ENCODE assay signal across 8 mouse cellular contexts in genomic region chr17:23542004-23542720, GRCm38 (mm10). TPM values are rescaled to one million over a fixed set of nuclear protein-coding genes. Genes with fewer than 3 reads are reported as not detected.
DNase-seq lines count a peak whose midpoint lies in the region; ATAC-seq and TF ChIP-seq lines count a peak whose summit lies in the region.

No protein-coding gene starts in this region.

- intact Hi-C loops in left cerebral cortex, adult 2 months (cut with DNase I) = loop anchor here (10.0 kb wide), 1 partner anchor 807 kb away; no protein-coding TSS in a partner anchor
- intact Hi-C loops in left cerebral cortex, postnatal 10 days (cut with DNase I) = loop anchor here (10.0 kb wide), 2 partner anchors 727 to 1117 kb away; partner anchors contain the start of gene Zfp946

- 17% methylated on average over 12 of the region's 12 CpGs for whole genome bisulfite sequencing in hindbrain, embryonic 11.5 days
- 10% methylated on average over 12 of the region's 12 CpGs for WGBS in midbrain, embryonic 13.5 days
- WGBS in thymus, adult 2 months = 49% methylated on average over 12 of the region's 12 CpGs

- no peak for ATAC-seq in CD4-positive, CD25-positive, alpha-beta regulatory T cell, adult 4 months
- ATAC-seq in hindbrain, embryonic 11.5 days (ENCODE audit: low FRiP score) = no peak
- no peak for ATAC-seq in midbrain, embryonic 13.5 days
- ATAC-seq in erythroid progenitor cell, adult 5-6 weeks (replicated peaks; ENCODE audit: low FRiP score, poor library complexity, severe bottlenecking) = no peak

- 0 out of 2 replicates have a peak, but pooled peaks cover 4% of the 10 kb centered on the region for H3K27me3 ChIP-seq in hindbrain, embryonic 11.5 days (ENCODE audit: control insufficient read depth, insufficient read depth, low read length)
- H3K27me3 ChIP-seq in midbrain, embryonic 13.5 days = peaks cover 55% of the 10 kb centered on the region
- H3K27me3 ChIP-seq in thymus, adult 2 months (ENCODE audit: control insufficient read depth, insufficient read depth, low read length) = peaks cover 8% of the 10 kb centered on the region; the same call in 1 of the 2 replicates

- TF ChIP-seq POLR2A in thymus, adult 2 months (IDR thresholded peaks at IDR 0.05; ENCODE audit: control insufficient read depth, extremely low read depth, insufficient read depth, low read length, poor library complexity) = no peak

- no peaks in the 10 kb centered on the region for H3K36me3 ChIP-seq in hindbrain, embryonic 11.5 days (ENCODE audit: control insufficient read depth, insufficient read depth, low read length)
- no peaks in the 10 kb centered on the region for H3K36me3 ChIP-seq in midbrain, embryonic 13.5 days
- H3K36me3 ChIP-seq in thymus, adult 2 months (ENCODE audit: control insufficient read depth, insufficient read depth, low read length) = no peaks in the 10 kb centered on the region

- no peak overlapping the region; the same call in 1 of the 2 replicates for H3K9ac ChIP-seq in hindbrain, embryonic 11.5 days (ENCODE audit: low read depth, low read length)
- H3K9ac ChIP-seq in midbrain, embryonic 13.5 days (replicated peaks) = no peak overlapping the region

- H3K4me1 ChIP-seq in hindbrain, embryonic 11.5 days (replicated peaks; ENCODE audit: control insufficient read depth, insufficient read depth, low read length) = 0 out of 2 replicates have a peak, but pooled peaks cover 2% of the 10 kb centered on the region
- peaks cover 9% of the 10 kb centered on the region; the same call in 1 of the 2 replicates for H3K4me1 ChIP-seq in midbrain, embryonic 13.5 days (replicated peaks)
- no peaks in the 10 kb centered on the region for H3K4me1 ChIP-seq in thymus, adult 2 months (replicated peaks; ENCODE audit: control insufficient read depth, insufficient read depth, low read length)

- H3K4me2 ChIP-seq in hindbrain, embryonic 11.5 days (replicated peaks; ENCODE audit: low read depth, low read length) = peak overlapping the region; percentile 19
- peak overlapping the region; percentile 39 for H3K4me2 ChIP-seq in midbrain, embryonic 13.5 days (replicated peaks)

- no peaks in the 10 kb centered on the region for H3K9me3 ChIP-seq in hindbrain, embryonic 11.5 days (ENCODE audit: control insufficient read depth, low read length)
- H3K9me3 ChIP-seq in midbrain, embryonic 13.5 days = no peaks in the 10 kb centered on the region

- no peak overlapping the region for H3K4me3 ChIP-seq in left cerebral cortex, adult 2 months
- H3K4me3 ChIP-seq in hindbrain, embryonic 11.5 days (ENCODE audit: low read depth, low read length) = no peak overlapping the region
- peak overlapping the region; percentile 5 for H3K4me3 ChIP-seq in midbrain, embryonic 13.5 days (replicated peaks)
- no peak overlapping the region for H3K4me3 ChIP-seq in thymus, adult 2 months (ENCODE audit: control insufficient read depth, insufficient read depth, low read length)

- peak overlapping the region; percentile 50 for H3K27ac ChIP-seq in left cerebral cortex, adult 2 months
- no peak overlapping the region for H3K27ac ChIP-seq in hindbrain, embryonic 11.5 days (ENCODE audit: low read depth, low read length)
- no peak overlapping the region for H3K27ac ChIP-seq in midbrain, embryonic 13.5 days
- no peak overlapping the region for H3K27ac ChIP-seq in thymus, adult 2 months (ENCODE audit: control insufficient read depth, insufficient read depth, low read length)

- no peak for TF ChIP-seq CTCF in left cerebral cortex, adult 2 months (IDR thresholded peaks at IDR 0.05)
- no peak for TF ChIP-seq CTCF in thymus, adult 2 months (IDR thresholded peaks at IDR 0.05; ENCODE audit: borderline replicate concordance, control insufficient read depth, extremely low read depth, insufficient read depth, low read length, poor library complexity)

- peak; percentile 1 for DNase-seq in CD4-positive, CD25-positive, alpha-beta regulatory T cell, adult 2 months (ENCODE audit: low read depth, low spot score)
- DNase-seq in left cerebral cortex, adult 2 months (ENCODE audit: extremely low spot score in 1 of 2, low spot score in 2 of 2) = peak in 1 of 2 experiments; percentile 10
- no peak for DNase-seq in left cerebral cortex, postnatal 10 days (ENCODE audit: extremely low spot score in 1 of 2, low spot score in 2 of 2)
- no peak for DNase-seq in hindbrain, embryonic 11.5 days (ENCODE audit: low spot score)
- no peak for DNase-seq in thymus, adult 2 months

RNA-seq across cellular contexts. Expression of gene Zfp213, which starts 21.9 kb away (rescaled TPM):
- 1 to 10 TPM; 3.4 to 4.3 TPM for polyA plus RNA-seq in CD4-positive, CD25-positive, alpha-beta regulatory T cell, adult 4 months (2017; shearing (Covaris generic))
- 1 to 10 TPM; 6.8 TPM for total RNA-seq in left cerebral cortex, adult 2 months (2021)
- 1 to 10 TPM; 6.6 to 6.7 TPM for total RNA-seq in left cerebral cortex, postnatal 10 days (2021)
- 16.1 and 17.4 TPM in 2 replicates for polyA plus RNA-seq in hindbrain, embryonic 11.5 days (2014; fragmentation: Nextera tagmentation; extraction: Ambion mirVana)
- 18.0 and 20.4 TPM in 2 replicates for polyA plus RNA-seq in midbrain, embryonic 13.5 days (2015; fragmentation: Nextera tagmentation; extraction: Ambion mirVana)
- 23.5 and 24.4 TPM in 2 replicates for polyA plus RNA-seq in thymus, adult 2 months (2012; rRNA removed)
- 2.2 and 3.4 TPM in 2 replicates for total RNA-seq in erythroid progenitor cell, adult 5-6 weeks (2015; ENCODE audit: low replicate concordance)
- total RNA-seq in erythroid progenitor cell, adult 5-6 weeks (2017; ENCODE audit: low replicate concordance) = 0.90 and 1.4 TPM in 2 replicates

RNA-seq across cellular contexts. Expression of gene Zfp13, which starts 57.1 kb away (rescaled TPM):
- polyA plus RNA-seq in CD4-positive, CD25-positive, alpha-beta regulatory T cell, adult 4 months (2017; shearing (Covaris generic)) = under 1 TPM in 1 of 2 experiments, not detected in 1; 0.38 TPM
- 10 to 100 TPM; 24.7 to 32.0 TPM for total RNA-seq in left cerebral cortex, adult 2 months (2021)
- 10 to 100 TPM; 29.3 to 33.8 TPM for total RNA-seq in left cerebral cortex, postnatal 10 days (2021)
- 16.5 and 16.7 TPM in 2 replicates for polyA plus RNA-seq in hindbrain, embryonic 11.5 days (2014; fragmentation: Nextera tagmentation; extraction: Ambion mirVana)
- 26.6 and 28.7 TPM in 2 replicates for polyA plus RNA-seq in midbrain, embryonic 13.5 days (2015; fragmentation: Nextera tagmentation; extraction: Ambion mirVana)
- polyA plus RNA-seq in thymus, adult 2 months (2012; rRNA removed) = 2.5 and 3.0 TPM in 2 replicates
- not detected in 2 replicates for total RNA-seq in erythroid progenitor cell, adult 5-6 weeks (2015; ENCODE audit: low replicate concordance)
- not detected in 2 replicates for total RNA-seq in erythroid progenitor cell, adult 5-6 weeks (2017; ENCODE audit: low replicate concordance)

RNA-seq across cellular contexts. Expression of gene Zscan10, which starts 58.5 kb away (rescaled TPM):
- 1 to 10 TPM; 2.2 to 2.9 TPM for polyA plus RNA-seq in CD4-positive, CD25-positive, alpha-beta regulatory T cell, adult 4 months (2017; shearing (Covaris generic))
- not detected for total RNA-seq in left cerebral cortex, adult 2 months (2021)
- total RNA-seq in left cerebral cortex, postnatal 10 days (2021) = not detected
- polyA plus RNA-seq in hindbrain, embryonic 11.5 days (2014; fragmentation: Nextera tagmentation; extraction: Ambion mirVana) = 0.32 and 0.34 TPM in 2 replicates
- not detected in 2 replicates for polyA plus RNA-seq in midbrain, embryonic 13.5 days (2015; fragmentation: Nextera tagmentation; extraction: Ambion mirVana)
- 0.18 and 0.20 TPM in 2 replicates for polyA plus RNA-seq in thymus, adult 2 months (2012; rRNA removed)
- not detected in 2 replicates for total RNA-seq in erythroid progenitor cell, adult 5-6 weeks (2015; ENCODE audit: low replicate concordance)
- not detected in 2 replicates for total RNA-seq in erythroid progenitor cell, adult 5-6 weeks (2017; ENCODE audit: low replicate concordance)
